Mouse (Mus musculus): ENCODE results near the gene Ccdc65.

- TF ChIP-seq CTCF (IDR thresholded peaks at IDR 0.05; ENCODE audit: borderline replicate concordance, extremely low read depth, insufficient read depth, insufficient read length) (no peak), POLR2A (IDR thresholded peaks at IDR 0.05; ENCODE audit: borderline replicate concordance, extremely low read depth, insufficient read depth, insufficient read length, poor library complexity, severe bottlenecking) (no peak)
Observed at GRCm38 (mm10) chr15:98704312-98704711, 3.7 kb upstream of the Ccdc65 start.

Data from brain, embryonic 14.5 days (tissue).